Mouse (Mus musculus) urinary bladder, postnatal 10 days (tissue): ENCODE results near the gene Myo19.

Experiments used
- DNase-seq: peaks from one replicate; pipeline ENCODE4 v3.0.0; 2022; ENCODE audit warnings: low spot score

The Myo19 gene

GRCm38 (mm10) chr11:84886767-84887511 is 7.0 kb downstream of the Myo19 start:
- no peak for DNase-seq

- DNase-seq: no peak
These were observed 8.1 kb downstream of the Myo19 start for GRCm38 (mm10) chr11:84888025-84888424.

- no peak for DNase-seq
These were observed 9.5 kb downstream of the Myo19 start for GRCm38 (mm10) chr11:84889492-84889891.

- DNase-seq: no peak
These were observed 11.8 kb downstream of the Myo19 start for GRCm38 (mm10) chr11:84891705-84892104.

- DNase-seq: no peak
These were observed 13.2 kb downstream of the Myo19 start for GRCm38 (mm10) chr11:84893113-84893512.

GRCm38 (mm10) chr11:84904597-84905144 is 24.7 kb downstream of the Myo19 start:
- DNase-seq: no peak

DNA sequence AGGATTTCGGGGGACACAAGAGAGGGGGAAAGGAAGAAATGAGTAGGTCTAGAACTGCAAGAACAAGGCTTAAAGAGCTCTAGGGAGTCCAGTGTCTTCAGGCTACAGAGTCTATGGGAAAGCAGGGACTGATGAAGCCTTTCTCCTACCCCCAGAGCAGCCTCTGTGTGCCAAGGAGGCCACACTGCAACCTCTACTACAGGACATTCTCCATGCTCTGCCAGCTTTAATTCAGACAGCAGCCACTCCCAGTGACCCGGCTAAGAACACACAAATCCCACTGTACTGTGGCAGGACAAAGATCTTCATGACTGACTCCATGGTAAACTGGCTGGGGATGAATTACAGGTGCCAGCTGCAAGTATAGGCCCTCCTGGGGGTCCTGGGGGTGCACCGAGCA is 27.1 kb downstream of the Myo19 start:
- no peak for DNase-seq

DNA sequence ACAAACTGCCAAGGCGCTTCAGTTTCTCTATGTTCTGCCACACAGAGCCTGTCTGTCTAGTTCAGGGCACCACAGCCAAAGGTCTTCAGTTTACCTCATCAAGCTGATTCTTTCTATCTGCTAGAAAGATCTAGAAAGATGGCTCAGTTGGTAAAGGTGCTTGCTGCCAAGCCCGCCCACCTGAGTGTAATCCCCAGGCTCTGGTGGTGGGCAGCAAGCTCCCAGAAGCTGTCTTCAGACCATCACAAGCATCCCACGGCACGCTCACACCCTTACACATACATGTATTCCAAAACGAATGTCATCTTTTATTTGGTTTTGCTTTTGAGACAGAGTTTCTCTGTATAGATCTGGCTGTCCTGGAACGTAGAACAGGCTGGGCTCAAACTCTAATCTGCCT is 28.5 kb downstream of the Myo19 start:
- DNase-seq: no peak

DNA sequence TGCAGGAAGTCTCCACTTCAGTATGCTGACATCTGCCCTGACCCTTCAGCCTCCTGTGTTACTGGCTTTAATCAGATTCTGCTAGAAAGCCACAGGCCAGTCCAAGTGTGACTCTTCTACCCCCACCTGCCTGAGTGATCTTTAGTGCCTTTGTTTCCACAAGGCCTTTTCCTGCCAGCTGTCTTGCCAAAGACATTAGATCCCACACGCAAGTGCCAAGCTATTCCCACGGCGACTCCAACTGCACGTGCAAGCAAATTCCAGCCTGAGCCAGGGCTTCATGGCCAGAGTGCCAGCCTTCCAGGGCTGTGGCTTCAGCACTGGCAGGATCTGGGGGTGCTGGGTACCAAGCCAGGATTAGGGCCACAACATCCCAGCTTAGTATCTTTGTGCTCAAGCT is 30.5 kb downstream of the Myo19 start:
- DNase-seq: no peak

DNA sequence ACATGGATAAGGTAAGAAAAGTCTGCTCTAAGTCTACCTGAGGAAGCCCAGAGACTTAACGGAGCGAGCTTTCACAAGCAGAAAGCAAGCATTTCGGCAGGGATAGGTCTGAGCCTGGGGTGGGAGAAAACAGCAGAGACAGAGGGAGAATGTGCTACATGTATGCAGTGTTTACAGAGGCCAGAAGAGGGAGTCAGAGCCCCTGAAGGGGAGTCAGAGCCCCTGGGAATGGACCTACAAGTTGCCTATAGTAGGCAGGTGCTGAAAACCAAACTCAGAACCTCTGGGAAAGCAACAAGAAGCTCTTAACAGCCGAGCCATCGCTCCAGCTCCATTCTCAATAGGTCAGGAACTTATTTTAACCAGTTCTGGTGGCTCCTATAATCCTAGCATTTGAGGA is 34.7 kb downstream of the Myo19 start:
- no peak for DNase-seq

DNA sequence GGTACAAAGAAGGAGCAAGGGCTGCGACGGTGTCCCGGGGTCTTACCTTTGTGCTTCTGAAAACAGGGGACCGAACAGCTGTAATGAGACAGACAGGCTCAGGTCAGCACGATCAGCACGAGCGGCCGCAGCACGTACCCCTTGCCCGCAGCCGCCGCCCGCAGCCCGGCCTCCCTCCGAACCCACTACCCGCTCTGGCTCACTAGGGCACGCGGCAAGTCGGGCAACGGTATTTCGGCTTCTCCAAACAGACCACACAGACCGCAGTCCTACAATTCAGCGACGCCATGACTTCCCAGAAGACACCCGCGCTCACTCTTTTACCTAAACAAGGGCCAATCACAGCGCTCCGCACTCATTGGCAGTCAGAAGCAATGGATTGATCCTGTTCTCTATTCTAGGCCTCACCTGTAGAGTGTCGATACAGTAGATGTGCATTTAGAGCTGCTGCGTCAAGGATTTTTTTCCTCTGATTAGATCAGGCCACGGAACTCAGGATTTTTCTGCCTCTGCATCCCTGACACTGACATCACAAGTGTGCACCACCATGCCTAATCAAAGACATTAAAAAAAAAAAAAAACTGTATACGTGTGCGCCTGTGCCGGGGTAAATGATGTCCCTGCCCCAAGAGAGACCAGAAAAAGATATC is 36.2 kb downstream of the Myo19 start, which contains the start of gene Znhit3:
Gene Znhit3 (minus strand): TSS at position 314 of the 650 bp plus-strand sequence.
- DNase-seq: peak; percentile 28

- no peak for DNase-seq
These were observed 36.9 kb downstream of the Myo19 start for GRCm38 (mm10) chr11:84916703-84917300.

GRCm38 (mm10) chr11:84918425-84918824 is 38.5 kb downstream of the Myo19 start:
- DNase-seq: peak; percentile 40

DNA sequence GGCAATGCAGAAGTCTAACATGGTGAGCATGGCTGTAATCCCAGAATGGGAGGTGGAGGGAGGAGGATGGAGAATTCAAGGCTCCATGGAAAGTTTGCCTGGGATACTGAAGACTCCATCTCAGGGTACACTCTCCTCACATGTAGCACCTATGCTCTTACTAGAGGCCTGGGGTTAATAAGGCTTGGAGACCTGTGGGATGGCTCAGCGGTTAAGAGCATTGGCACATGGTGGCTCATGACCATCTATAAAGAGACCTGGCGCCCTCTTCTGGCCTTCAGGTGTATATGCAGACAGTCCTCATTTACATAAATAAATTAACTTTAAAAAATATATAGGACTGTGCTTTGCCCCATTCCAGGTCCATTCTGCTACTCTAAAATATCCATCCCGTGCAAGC is 39.3 kb downstream of the Myo19 start:
- no peak for DNase-seq

GRCm38 (mm10) chr11:84919951-84920350 is 40.0 kb downstream of the Myo19 start:
- DNase-seq: no peak

DNA sequence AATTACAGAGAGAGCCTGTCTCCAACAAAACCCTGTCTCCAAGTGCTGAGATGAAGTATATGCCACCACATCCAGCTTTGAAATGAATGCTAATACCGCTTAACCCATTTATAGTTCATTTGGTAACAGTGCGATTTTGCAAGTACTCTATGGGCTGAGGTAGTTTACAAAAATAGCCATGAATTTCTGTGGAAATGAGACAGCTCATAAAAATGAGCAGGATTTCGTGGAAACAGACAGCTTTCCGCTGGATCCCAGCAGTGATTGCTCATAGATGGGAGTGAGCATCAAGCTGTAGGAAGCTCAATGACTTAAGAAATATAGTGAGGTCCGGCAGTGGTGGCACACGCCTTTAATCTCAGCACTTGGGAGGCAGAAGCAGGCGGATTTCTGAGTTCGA is 41.0 kb downstream of the Myo19 start:
- DNase-seq: no peak

- DNase-seq: no peak
These were observed 52.3 kb downstream of the Myo19 start for GRCm38 (mm10) chr11:84932261-84932660.

GRCm38 (mm10) chr11:84939508-84940053 is 59.6 kb downstream of the Myo19 start:
- DNase-seq: no peak

GRCm38 (mm10) chr11:84940140-84940539 is 60.2 kb downstream of the Myo19 start:
- DNase-seq: no peak

DNA sequence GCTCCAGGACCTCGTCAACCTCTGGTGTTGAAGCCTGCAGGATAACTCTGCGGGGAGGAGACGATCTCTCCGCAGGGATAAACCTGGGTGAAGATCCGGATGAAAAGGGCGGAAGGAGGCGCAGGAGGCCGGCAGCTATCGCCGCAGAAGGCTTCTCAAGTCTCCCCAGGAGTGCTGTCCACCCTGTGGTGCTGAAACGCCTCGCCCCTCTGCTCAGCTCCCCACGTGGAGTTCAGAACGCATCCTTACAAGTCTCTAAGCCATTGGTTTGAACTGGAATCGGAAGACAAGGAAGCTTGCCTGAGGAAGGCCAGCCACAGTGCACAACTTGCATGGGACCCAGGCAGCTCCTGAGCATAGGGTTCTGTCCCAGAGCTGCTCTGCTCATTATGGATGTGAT is 64.0 kb downstream of the Myo19 start:
- DNase-seq: peak; percentile 29

GRCm38 (mm10) chr11:84944639-84945435 is 64.9 kb downstream of the Myo19 start:
- no peak for DNase-seq

GRCm38 (mm10) chr11:84945841-84946240 is 65.9 kb downstream of the Myo19 start:
- no peak for DNase-seq
